Mouse (Mus musculus) frontal cortex, postnatal 25 days (tissue): ENCODE data around the gene N4bp1.

Experiments used
- DNase-seq, 2 experiments: peaks; one replicate each; pipeline ENCODE4 v3.0.0; 2022; ENCODE audit warnings: low spot score in 2 of 2

Gene N4bp1

DNA sequence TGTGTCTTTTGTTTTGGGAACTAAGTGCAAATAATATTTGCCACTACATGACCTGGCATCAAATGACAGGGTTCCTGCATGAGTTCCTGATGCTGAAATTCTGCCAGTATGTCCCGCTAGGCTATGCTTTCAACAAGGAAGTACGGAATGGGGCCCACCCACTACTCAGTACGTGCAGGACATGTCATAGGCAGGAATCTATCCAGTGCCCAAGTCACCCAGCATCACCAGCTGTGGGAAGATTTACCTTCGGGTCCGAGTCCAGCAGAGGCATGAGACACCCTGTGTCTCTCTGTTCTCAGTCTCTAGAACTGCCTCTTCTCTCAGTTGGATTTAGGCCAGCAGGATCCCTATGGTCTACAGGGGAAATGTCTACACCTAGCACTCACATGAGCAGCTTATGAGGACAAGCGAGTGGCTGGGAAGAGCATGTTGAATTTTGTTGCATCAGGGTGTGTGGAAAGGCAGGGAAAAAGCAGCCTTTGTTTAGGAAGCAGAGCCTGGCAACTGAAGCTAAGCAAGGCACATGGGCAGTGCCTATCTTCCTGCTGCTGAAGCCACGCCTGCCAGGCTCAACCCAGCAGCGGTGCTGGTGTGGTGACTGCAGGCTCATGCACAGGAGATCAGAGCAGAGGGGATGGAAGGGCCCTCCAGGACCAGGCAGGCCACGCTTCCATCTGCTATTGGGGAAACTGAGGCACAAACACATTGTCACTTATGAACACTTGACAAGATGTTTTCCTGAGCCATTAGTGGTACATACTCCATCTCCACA lies 59.2 kb downstream of the N4bp1 start:
- DNase-seq = no peak

DNA sequence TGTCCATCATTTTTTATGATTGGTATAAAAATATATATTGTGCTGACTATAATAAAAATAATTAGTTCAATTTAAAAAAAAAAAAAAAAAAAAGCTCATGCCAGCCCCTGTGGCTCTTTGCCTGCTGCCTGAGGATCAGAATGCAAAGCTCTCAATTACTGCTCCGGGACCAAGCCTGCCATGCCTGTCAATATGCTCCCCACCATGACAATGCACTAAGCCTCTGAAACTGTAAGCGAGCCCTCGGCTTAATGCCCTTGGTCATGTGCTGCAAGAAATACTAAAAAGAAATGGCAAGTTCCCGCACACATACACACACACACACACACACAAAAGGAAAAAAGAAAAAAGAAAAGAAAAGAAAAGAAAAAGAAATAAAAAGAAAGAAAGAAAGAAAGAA lies 60.3 kb downstream of the N4bp1 start:
- DNase-seq = no peak

DNA sequence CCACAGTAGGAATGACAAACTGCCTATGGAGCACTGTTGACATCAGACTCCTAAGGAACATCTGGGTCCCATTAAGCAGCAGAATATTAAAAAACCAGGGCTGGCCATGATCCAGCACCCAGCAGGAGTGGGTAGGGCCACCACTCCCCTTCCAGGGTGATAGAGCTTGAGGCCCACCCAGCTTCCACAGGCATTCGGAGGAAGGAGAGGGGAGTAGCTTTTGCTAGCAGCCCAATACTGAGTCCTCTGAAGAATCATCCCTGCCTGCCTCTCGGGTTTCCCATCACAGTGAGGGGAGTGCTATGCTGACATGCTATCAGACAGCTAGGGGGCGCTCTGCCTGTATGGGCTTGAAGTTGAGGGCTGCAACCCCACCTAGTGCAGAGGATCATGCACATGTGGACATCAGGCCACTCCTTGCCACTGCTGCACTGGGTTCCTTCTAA lies 64.3 kb downstream of the N4bp1 start:
- no peak for DNase-seq

- DNase-seq = no peak
Measured at GRCm38 (mm10) chr8:86820186-86820755, 64.8 kb downstream of the N4bp1 start.

DNA sequence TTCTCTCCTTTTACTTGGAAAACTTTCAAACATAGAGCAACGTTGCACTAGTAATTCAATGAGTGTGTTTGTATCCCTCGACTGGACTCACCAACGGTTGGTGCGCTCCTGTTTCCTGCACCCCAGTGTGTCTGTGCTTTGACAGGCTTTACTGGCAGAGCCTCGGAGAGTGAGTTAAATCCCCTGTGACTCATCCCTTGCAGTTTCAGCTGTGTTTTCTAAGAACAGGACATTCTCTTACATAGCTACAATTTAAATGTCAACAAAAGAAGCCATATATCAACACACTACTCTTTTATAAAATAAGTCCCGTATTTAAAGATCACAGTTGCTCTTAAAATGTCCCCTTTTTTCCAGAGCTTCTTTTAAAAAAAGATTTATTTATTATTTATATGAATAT lies 65.6 kb downstream of the N4bp1 start:
- DNase-seq = no peak

DNA sequence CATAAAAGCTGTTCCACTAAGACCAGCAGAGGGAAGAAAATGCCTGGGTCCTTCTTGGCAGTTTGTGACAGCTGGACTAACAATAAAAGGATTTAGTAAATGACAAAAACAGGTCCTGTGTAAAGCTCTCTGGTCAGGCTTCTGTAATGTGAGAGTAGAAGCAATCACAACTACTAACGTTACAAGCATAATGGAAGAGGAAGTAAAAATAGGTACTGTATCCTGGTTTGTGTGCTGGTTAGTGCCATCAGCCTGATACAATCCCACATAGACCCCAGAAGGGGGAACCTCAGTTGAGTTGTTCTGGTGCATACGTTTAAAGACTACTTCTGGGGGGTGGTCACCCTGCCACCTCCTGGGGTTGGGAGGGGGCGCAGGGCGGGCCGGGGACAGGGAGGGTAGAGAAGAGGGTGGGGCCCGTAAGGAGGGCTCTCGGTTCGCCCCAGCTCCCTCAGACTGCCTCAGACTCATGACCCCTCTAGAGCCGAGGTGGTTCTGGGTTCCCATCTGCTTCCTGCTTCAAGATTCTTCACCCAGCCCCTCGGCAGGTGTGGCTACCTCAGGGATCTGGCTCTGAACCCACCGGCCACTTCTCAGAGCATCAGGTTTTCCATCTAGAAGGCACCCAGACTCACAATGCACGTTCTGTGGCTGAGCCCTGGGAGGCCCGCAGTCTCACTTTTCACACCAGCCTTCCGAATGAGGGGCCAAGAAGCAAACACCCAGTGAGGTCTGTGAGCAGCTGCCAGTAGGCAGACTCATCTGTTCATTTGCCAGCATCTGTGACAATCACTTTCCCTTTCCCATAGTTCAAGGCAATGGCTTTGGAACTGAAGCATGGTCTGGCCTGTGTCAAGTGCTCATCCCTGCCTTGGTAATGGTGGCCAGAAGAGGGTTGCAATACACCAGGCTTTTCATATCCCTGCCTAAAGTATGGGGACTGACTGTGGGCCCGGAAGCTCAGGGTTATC lies 75.8 kb downstream of the N4bp1 start:
- no peak for DNase-seq

- no peak for DNase-seq
Measured at GRCm38 (mm10) chr8:86808239-86808638, 76.8 kb downstream of the N4bp1 start.

GRCm38 (mm10) chr8:86801988-86802387 lies 83.1 kb downstream of the N4bp1 start:
- no peak for DNase-seq

- DNase-seq = no peak
Measured at GRCm38 (mm10) chr8:86800966-86801365, 84.1 kb downstream of the N4bp1 start.

- DNase-seq = no peak
Measured at GRCm38 (mm10) chr8:86798141-86798540, 86.9 kb downstream of the N4bp1 start.

- no peak for DNase-seq
Measured at GRCm38 (mm10) chr8:86797705-86798104, 87.4 kb downstream of the N4bp1 start.

DNA sequence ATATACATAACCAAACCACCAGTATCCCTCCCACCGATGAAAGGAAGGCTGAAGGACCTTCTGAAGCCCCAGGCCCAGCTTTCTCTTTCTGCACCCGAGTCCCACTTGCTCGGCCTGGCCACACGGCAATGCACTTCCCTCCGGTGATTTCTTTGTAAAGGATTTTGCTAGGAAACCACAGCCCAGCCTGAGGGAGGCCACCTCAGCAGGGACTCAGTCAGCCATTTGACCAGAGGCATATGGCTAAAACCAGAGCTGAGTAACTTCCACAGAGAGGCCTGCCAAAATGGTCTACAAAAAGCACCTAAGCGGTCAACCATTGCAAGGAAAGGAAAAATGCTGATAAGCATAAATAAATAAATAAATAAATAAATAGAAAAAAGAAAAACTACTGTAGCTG lies 90.3 kb downstream of the N4bp1 start:
- DNase-seq = no peak

GRCm38 (mm10) chr8:86791542-86791941 lies 93.5 kb downstream of the N4bp1 start:
- no peak for DNase-seq

DNA sequence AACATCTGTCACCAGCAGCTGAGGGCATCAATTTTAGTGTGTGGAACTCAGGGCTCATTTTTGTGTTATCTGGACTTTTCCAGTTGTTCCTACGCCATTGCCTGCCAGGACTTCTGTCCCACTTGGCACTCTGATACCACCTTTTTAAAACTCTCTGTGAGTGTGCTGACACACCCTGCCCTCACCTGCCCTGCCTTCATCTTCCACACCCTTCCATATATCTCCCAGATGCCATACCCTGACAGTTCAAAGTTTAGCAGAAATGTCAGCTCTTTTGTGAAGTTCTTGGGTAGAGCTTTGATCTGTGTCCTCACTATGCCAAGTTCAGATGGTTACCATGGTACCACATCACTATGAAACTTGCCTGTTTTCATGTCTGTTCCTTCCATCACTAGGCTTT lies 95.5 kb downstream of the N4bp1 start:
- no peak for DNase-seq

- DNase-seq = no peak
Measured at GRCm38 (mm10) chr8:86787891-86788420, 97.1 kb downstream of the N4bp1 start.

GRCm38 (mm10) chr8:86786498-86786897 lies 98.6 kb downstream of the N4bp1 start:
- DNase-seq = no peak

DNA sequence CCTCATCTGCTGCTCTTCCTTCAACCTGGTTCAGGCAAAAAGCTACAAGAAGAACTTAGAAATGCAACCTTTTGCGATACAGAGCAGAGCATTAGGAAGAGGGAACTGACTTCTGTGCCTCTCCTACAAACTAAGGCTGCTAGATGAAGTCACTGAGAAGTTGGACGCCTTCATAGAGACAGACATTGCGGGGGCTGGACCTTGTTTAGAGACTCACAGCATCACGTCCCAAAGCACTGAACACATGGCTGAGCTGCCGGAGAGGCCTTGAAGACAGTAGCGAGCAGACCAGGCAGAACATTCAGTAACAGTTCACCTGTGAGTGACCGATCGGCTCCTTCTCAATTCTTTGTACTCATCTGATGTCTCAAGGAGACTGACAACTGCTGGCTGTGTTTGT lies 104.0 kb downstream of the N4bp1 start:
- no peak for DNase-seq

DNA sequence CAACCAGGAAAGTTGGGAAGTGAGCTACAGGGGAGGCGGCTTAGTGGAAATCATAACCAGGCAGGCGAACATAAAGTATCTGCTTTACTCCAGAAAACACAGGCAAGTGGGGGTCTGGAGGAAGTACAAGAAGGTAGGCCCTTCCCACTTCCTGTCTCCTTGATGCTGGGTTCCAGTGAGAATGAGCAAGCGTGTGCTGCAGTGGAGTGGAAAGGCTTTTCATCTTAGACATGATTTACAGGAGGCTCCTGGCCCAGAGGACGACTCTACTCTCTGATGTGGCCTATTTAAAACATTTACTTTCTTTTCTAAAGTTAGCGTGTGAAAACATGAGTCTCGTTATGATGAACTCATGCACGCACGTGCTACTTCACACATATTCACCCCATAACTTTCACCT lies 105.9 kb downstream of the N4bp1 start:
- no peak for DNase-seq

DNA sequence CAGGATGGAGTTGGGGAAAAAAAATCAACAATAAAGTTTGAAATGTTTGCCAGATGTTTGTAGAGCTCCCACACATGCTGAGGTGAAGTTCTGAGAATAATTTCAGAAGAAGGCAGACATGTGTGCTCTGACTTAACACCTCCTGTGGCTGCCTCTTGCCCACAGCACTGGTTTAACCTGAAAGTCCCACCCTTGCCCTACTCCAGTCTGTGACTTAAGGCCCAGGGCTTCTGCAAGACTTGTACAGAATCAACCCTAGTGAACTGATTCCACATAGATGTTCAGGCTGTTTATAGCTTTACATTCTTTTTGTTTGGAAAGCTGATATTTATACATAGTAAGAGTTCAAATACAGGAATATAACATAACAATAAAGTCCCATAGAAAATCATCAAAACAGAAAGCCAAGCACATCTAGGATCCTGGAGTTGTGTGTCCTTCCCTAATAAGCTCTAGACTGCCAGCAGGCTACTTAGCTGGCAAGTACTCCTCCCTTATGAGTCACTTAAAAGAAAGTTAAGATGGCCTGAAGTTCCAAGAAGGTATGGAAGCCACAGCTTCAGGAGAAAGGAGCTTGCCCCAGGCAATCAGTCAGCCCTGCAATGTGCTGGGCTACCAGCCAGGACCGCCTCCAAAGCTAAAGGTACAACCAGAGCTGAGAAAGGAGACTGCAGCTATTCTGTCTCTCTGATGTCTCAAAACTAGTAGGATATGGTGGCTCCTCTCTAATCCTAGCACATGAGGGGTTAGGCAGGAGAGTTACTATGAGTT lies 114.9 kb downstream of the N4bp1 start:
- DNase-seq = no peak

- DNase-seq = no peak
Measured at GRCm38 (mm10) chr8:86768499-86768898, 116.6 kb downstream of the N4bp1 start.

DNA sequence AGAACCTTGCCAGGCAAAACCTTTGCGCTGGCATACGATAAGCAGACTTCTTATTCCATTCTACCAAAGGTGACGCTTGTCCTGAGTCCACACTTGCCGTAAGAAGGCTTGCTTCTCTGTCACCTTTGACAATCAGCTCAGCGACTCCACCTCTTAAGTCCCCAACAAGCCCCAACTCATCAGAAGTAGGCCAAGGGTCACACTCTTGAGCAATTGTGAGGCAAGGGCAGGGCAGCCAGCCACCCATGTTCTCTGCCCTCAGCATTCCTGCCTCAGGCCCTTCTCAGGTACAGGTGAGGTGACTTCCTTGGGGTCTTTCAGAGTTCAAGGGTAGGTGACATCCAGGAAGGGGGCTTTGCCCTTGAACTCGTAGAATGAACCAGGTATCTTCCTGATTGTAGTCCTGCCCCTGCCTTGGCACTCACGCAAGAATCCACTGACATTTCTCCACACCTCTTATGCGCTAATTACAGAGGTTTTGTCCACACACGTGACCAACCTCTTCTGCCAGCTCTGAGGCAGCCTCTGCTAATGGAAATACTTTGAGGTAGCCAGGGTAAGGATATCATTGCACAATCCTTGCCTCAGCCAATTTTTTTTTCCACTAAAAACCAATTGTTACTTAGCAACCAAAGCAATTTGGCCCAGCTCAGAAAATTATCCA lies 118.4 kb downstream of the N4bp1 start:
- DNase-seq = no peak
